Mouse (Mus musculus) lung, postnatal 0 days (tissue): ENCODE results near the gene Nudcd2. TPM values are rescaled to one million over a fixed set of nuclear protein-coding genes. Genes with fewer than 3 reads are reported as not detected.
A peak's percentile ranks its signal among the peaks of the same experiment; 100 is the strongest.
"Not testable (repeated sequence)": the region's sequence is repeated elsewhere in the genome, so short reads cannot be mapped to it uniquely, and the experiment has no call there.

Experiments used
- ATAC-seq: fragments of 200-750 bp; cut with Nextera tagmentation; 2 replicates; pipeline ENCODE4 v1.8.0; 2017; ENCODE audit warnings: moderate library complexity
- DNase-seq: peaks from one replicate; pipeline ENCODE4 v3.0.0-alpha.2; 2016; ENCODE audit warnings: low spot score
- H3K27ac ChIP-seq: fragments of 300-500 bp; sonication (generic); 2 replicates; pipeline ENCODE4 v1.5.1; 2014; ENCODE audit warnings: antibody characterized with exemption, mild to moderate bottlenecking, low read length, mixed read lengths
- H3K27me3 ChIP-seq: fragments of 300-500 bp; sonication (generic); replicated peaks from 2 replicates; pipeline ENCODE4 v1.6.1; 2014; ENCODE audit warnings: low read length, mixed read lengths; ENCODE audit not compliant: insufficient read depth
- H3K36me3 ChIP-seq: fragments of 300-500 bp; sonication (generic); 2 replicates; pipeline ENCODE4 v1.6.1; 2014; ENCODE audit warnings: low read length, mixed read lengths; ENCODE audit not compliant: insufficient read depth
- H3K4me1 ChIP-seq: fragments of 300-500 bp; sonication (generic); 2 replicates; pipeline ENCODE4 v1.6.1; 2014; ENCODE audit warnings: antibody characterized with exemption, low read depth, low read length, mixed read lengths; ENCODE audit not compliant: insufficient read depth
- H3K4me2 ChIP-seq: fragments of 300-500 bp; sonication (generic); replicated peaks from 2 replicates; pipeline ENCODE4 v1.6.1; 2014; ENCODE audit warnings: low read depth, mild to moderate bottlenecking, low read length, moderate library complexity, mixed read lengths
- H3K4me3 ChIP-seq: fragments of 300-500 bp; sonication (generic); 2 replicates; pipeline ENCODE4 v1.5.1; 2014; ENCODE audit warnings: low read depth, low read length
- H3K9ac ChIP-seq: fragments of 300-500 bp; sonication (generic); replicated peaks from 2 replicates; pipeline ENCODE4 v1.6.1; 2014; ENCODE audit warnings: low read depth, mild to moderate bottlenecking
- H3K9me3 ChIP-seq: fragments of 300-500 bp; sonication (generic); 2 replicates; pipeline ENCODE4 v1.6.1; 2016; ENCODE audit warnings: low read length, mixed read lengths
- CTCF ChIP-seq: IDR thresholded peaks from 2 replicates; pipeline ENCODE4 v1.5.1; 2016; ENCODE audit warnings: antibody characterized with exemption, mild to moderate bottlenecking
- EP300 ChIP-seq: IDR thresholded peaks from 2 replicates; pipeline ENCODE4 v1.6.1; 2016; ENCODE audit warnings: antibody characterized with exemption, mild to moderate bottlenecking, control low read depth
- WGBS: fragments of 180-500 bp; shearing (Covaris S2); extraction: QIAGEN DNeasy Blood & Tissue Kit; methylation state at CpG from one replicate; pipeline ENCODE4 v1.1.7; 2014; 5-methylcytosine and 5-hydroxymethylcytosine counted together
- polyA plus RNA-seq: library from polyadenylated mRNA; unstranded; fragments of >200 nt; fragmentation: Nextera tagmentation; extraction: Ambion mirVana; gene quantifications from 2 replicates; pipeline ENCODE4 v1.2.1, GENCODE M21; 2015

The Nudcd2 gene
- polyA plus RNA-seq, 1 experiment from 2014 or later, result 55.2 TPM

GRCm38 (mm10) chr11:40694311-40695087 is 39.0 kb upstream of the Nudcd2 start:
- WGBS, result under 1% methylated on average over 31 of the region's 31 CpGs
- Histone ChIP-seq H3K27ac (peak overlapping the region; percentile 95), H3K36me3 (no peaks in the 10 kb centered on the region), H3K9me3 (no peaks in the 10 kb centered on the region), H3K4me1 (peaks cover 12% of the 10 kb centered on the region; the same call in 1 of the 2 replicates), H3K9ac (peak overlapping the region; percentile 68), H3K4me3 (peak overlapping the region; percentile 74), H3K27me3 (no peaks in the 10 kb centered on the region), H3K4me2 (peak overlapping the region; percentile 86)
- DNase-seq, result peak; percentile 91
- peak; percentile 44 for ATAC-seq
- TF ChIP-seq CTCF, result no peak
- TF ChIP-seq EP300, result peak; percentile 13; the same call in 1 of the 2 replicates

GRCm38 (mm10) chr11:40695103-40695502 is 38.4 kb upstream of the Nudcd2 start, which contains the start of gene Mat2b:
Mat2b (minus strand) TSS chr11:40695203.
- Histone ChIP-seq H3K27ac (peak within 1 kb of the TSS; percentile 95), H3K27me3 (no peaks in the 10 kb centered on the region), H3K4me3 (peak within 1 kb of the TSS; percentile 74), H3K4me2 (peak within 1 kb of the TSS; percentile 86), H3K9me3 (no peaks in the 10 kb centered on the region), H3K9ac (peak within 1 kb of the TSS; percentile 68), H3K4me1 (peaks cover 12% of the 10 kb centered on the region; the same call in 1 of the 2 replicates), H3K36me3 (no peaks in the 10 kb centered on the region)
- TF ChIP-seq EP300 (no peak), CTCF (no peak)
- WGBS, result 78% methylated on average over 9 of the region's 9 CpGs
- ATAC-seq (no peak), DNase-seq (no peak)

- not testable (repeated sequence) for H3K4me2 ChIP-seq, H3K27ac ChIP-seq, H3K36me3 ChIP-seq, H3K9ac ChIP-seq, H3K4me1 ChIP-seq, ATAC-seq, H3K9me3 ChIP-seq, DNase-seq, H3K4me3 ChIP-seq, H3K27me3 ChIP-seq
- 75% methylated on average over 6 of the region's 6 CpGs for WGBS
Measured at GRCm38 (mm10) chr11:40709899-40710298, 23.6 kb upstream of the Nudcd2 start.

GRCm38 (mm10) chr11:40713858-40714257 is 19.6 kb upstream of the Nudcd2 start:
- no peak for DNase-seq

GRCm38 (mm10) chr11:40715524-40715923 is 17.9 kb upstream of the Nudcd2 start:
- no peaks in the 10 kb centered on the region for H3K4me1 ChIP-seq
- DNase-seq (no peak), ATAC-seq (no peak)
- no peaks in the 10 kb centered on the region for H3K27me3 ChIP-seq
- no peak overlapping the region for H3K4me3 ChIP-seq
- TF ChIP-seq CTCF (peak; percentile 24; the same call in 1 of the 2 replicates), EP300 (no peak)
- H3K27ac ChIP-seq, result no peak overlapping the region
- no peaks in the 10 kb centered on the region for H3K9me3 ChIP-seq
- no peak overlapping the region for H3K9ac ChIP-seq
- WGBS, result 92% methylated on average over 5 of the region's 5 CpGs
- no peak overlapping the region for H3K4me2 ChIP-seq
- no peaks in the 10 kb centered on the region for H3K36me3 ChIP-seq

More at GRCm38 (mm10) chr11:40713858-40714257, 19.6 kb upstream of the Nudcd2 start:
- WGBS, result 54% methylated on average over 8 of the region's 8 CpGs
- Histone ChIP-seq H3K27ac (no peak overlapping the region), H3K4me1 (no peaks in the 10 kb centered on the region), H3K36me3 (no peaks in the 10 kb centered on the region), H3K27me3 (no peaks in the 10 kb centered on the region), H3K9me3 (no peaks in the 10 kb centered on the region), H3K4me3 (no peak overlapping the region), H3K9ac (no peak overlapping the region), H3K4me2 (no peak overlapping the region)
- no peak for ATAC-seq
- TF ChIP-seq EP300 (no peak), CTCF (no peak)

- no peak for ATAC-seq
Measured at GRCm38 (mm10) chr11:40718324-40718723, 15.1 kb upstream of the Nudcd2 start.

More at GRCm38 (mm10) chr11:40718324-40718723, 15.1 kb upstream of the Nudcd2 start:
- TF ChIP-seq CTCF, result no peak
- TF ChIP-seq EP300, result no peak
- H3K9me3 ChIP-seq, result no peaks in the 10 kb centered on the region
- H3K4me1 ChIP-seq, result no peaks in the 10 kb centered on the region
- no peaks in the 10 kb centered on the region for H3K36me3 ChIP-seq
- H3K27ac ChIP-seq, result no peak overlapping the region
- no peak overlapping the region for H3K4me3 ChIP-seq
- no peak overlapping the region for H3K9ac ChIP-seq
- H3K4me2 ChIP-seq, result no peak overlapping the region
- DNase-seq, result no peak
- no peaks in the 10 kb centered on the region for H3K27me3 ChIP-seq
